Mouse (Mus musculus) lung, embryonic 14.5 days (tissue): Measurements from ENCODE around the gene Chga. TPM values are rescaled to one million over a fixed set of nuclear protein-coding genes. Genes with fewer than 3 reads are reported as not detected.

Experiments
- ATAC-seq: fragments of 200-750 bp; cut with Nextera tagmentation; 2 replicates; pipeline ENCODE4 v1.8.0; 2017; ENCODE audit warnings: mild to moderate bottlenecking, moderate TSS enrichment, moderate library complexity; ENCODE audit not compliant: insufficient read depth
- DNase-seq: peaks from one replicate; pipeline ENCODE4 v3.0.0-alpha.2; 2015
- H3K27ac ChIP-seq: fragments of 300-500 bp; sonication (generic); 2 replicates; pipeline ENCODE4 v1.5.1; 2014; ENCODE audit warnings: low read depth, mild to moderate bottlenecking, moderate library complexity
- H3K27me3 ChIP-seq: fragments of 300-500 bp; sonication (generic); 2 replicates; pipeline ENCODE4 v1.6.1; 2014; ENCODE audit warnings: low read length, control low read depth; ENCODE audit not compliant: insufficient read depth
- H3K36me3 ChIP-seq: fragments of 300-500 bp; sonication (generic); 2 replicates; pipeline ENCODE4 v1.6.1; 2014; ENCODE audit warnings: control low read depth; ENCODE audit not compliant: insufficient read depth
- H3K4me1 ChIP-seq: fragments of 300-500 bp; sonication (generic); 2 replicates; pipeline ENCODE4 v1.6.1; 2014; ENCODE audit warnings: antibody characterized with exemption, control low read depth; ENCODE audit not compliant: insufficient read depth
- H3K4me2 ChIP-seq: fragments of 300-500 bp; sonication (generic); 2 replicates; pipeline ENCODE4 v1.6.1; 2014; ENCODE audit warnings: mild to moderate bottlenecking
- H3K4me3 ChIP-seq: fragments of 300-500 bp; sonication (generic); 2 replicates; pipeline ENCODE4 v1.5.1; 2014; ENCODE audit warnings: low read depth, low read length
- H3K9ac ChIP-seq: fragments of 300-500 bp; sonication (generic); 2 replicates; pipeline ENCODE4 v1.6.1; 2014
- H3K9me3 ChIP-seq: fragments of 300-500 bp; sonication (generic); 2 replicates; pipeline ENCODE4 v1.6.1; 2016; ENCODE audit warnings: low read depth, low read length, control low read depth
- CTCF ChIP-seq: IDR thresholded peaks from 2 replicates; pipeline ENCODE4 v1.5.1; 2016; ENCODE audit warnings: antibody characterized with exemption, low read depth
- WGBS: fragments of 180-500 bp; shearing (Covaris S2); extraction: QIAGEN DNeasy Blood & Tissue Kit; methylation state at CpG from one replicate; pipeline ENCODE4 v1.1.7; 2014; 5-methylcytosine and 5-hydroxymethylcytosine counted together
- polyA plus RNA-seq: library from polyadenylated mRNA; unstranded; fragments of >200 nt; fragmentation: Nextera tagmentation; extraction: Ambion mirVana; gene quantifications from 2 replicates; pipeline ENCODE4 v1.2.1, GENCODE M21; 2014

Gene Chga
- polyA plus RNA-seq, 1 experiment from 2014 or later: 0.43 TPM

DNA sequence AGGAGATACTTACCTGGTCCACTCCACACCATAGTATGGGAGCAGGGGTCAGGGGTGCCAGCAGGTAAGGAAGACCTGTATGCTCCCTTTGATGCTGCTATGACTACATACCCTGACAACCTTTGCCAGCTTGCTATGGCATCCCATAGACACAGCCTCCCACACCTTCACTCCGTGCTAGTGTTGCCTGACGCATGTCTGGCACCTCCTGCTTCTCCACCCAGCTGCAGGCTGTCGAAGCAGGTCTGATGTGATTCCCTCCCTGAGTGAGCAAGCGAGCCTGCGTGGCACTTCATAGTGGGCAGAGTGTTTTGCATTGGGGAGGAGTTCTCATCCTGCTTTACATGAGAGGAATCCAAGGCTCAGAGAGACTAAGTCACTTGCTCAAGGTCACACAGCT is 2.6 kb downstream of the Chga start:
- H3K27me3 ChIP-seq: peaks cover 21% of the 10 kb centered on the region
- H3K27ac ChIP-seq: no peak overlapping the region
- no peaks in the 10 kb centered on the region for H3K36me3 ChIP-seq
- ATAC-seq (no peak), DNase-seq (no peak)
- H3K4me1 ChIP-seq: no peaks in the 10 kb centered on the region
- no peak overlapping the region for H3K4me3 ChIP-seq
- H3K4me2 ChIP-seq: no peak overlapping the region
- H3K9ac ChIP-seq: no peak overlapping the region
- no peaks in the 10 kb centered on the region for H3K9me3 ChIP-seq
- TF ChIP-seq CTCF: no peak
- WGBS: 68% methylated on average over 5 of the region's 5 CpGs

- H3K4me1 ChIP-seq: no peaks in the 10 kb centered on the region
- TF ChIP-seq CTCF: no peak
- H3K9ac ChIP-seq: no peak overlapping the region
- no peak for ATAC-seq
- no peak for DNase-seq
- no peak overlapping the region for H3K27ac ChIP-seq
- no peak overlapping the region for H3K4me2 ChIP-seq
- WGBS: 63% methylated on average over 6 of the region's 6 CpGs
- peaks cover 2% of the 10 kb centered on the region; the same call in 1 of the 2 replicates for H3K36me3 ChIP-seq
- H3K27me3 ChIP-seq: no peaks in the 10 kb centered on the region
- no peak overlapping the region for H3K4me3 ChIP-seq
- H3K9me3 ChIP-seq: no peaks in the 10 kb centered on the region
Observed at GRCm38 (mm10) chr12:102565086-102565485, 10.3 kb downstream of the Chga start.

- Histone ChIP-seq H3K9ac (no peak overlapping the region), H3K27me3 (no peaks in the 10 kb centered on the region), H3K4me3 (no peak overlapping the region), H3K36me3 (peaks cover 4% of the 10 kb centered on the region; the same call in 1 of the 2 replicates), H3K4me2 (no peak overlapping the region), H3K27ac (no peak overlapping the region), H3K9me3 (no peaks in the 10 kb centered on the region), H3K4me1 (no peaks in the 10 kb centered on the region)
- TF ChIP-seq CTCF: no peak
- no peak for ATAC-seq
- DNase-seq: no peak
- 73% methylated on average over 2 of the region's 2 CpGs for WGBS
Observed at GRCm38 (mm10) chr12:102566951-102567350, 12.2 kb downstream of the Chga start.

DNA sequence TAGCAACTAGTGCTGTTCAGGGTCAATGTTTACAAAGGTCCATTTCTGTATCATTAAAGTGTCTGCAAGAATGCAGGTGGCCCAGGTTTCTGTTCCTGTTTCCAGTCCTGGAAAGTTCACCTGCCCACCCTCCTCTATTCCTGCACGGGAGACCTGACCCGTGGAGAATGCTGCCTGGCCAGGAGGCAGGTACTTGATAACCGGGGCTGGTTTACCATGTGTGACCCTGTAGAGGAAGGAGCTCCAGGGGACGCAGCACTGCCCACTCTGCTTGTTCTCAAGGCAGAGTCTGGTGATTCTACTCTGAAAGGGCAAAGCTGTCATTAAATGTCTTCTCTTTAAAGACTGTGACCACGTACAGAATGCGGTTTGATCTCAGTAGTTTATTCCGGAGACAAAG is 13.4 kb downstream of the Chga start:
- 54% methylated on average over 7 of the region's 7 CpGs for WGBS
- ATAC-seq: no peak
- no peaks in the 10 kb centered on the region for H3K4me1 ChIP-seq

DNA sequence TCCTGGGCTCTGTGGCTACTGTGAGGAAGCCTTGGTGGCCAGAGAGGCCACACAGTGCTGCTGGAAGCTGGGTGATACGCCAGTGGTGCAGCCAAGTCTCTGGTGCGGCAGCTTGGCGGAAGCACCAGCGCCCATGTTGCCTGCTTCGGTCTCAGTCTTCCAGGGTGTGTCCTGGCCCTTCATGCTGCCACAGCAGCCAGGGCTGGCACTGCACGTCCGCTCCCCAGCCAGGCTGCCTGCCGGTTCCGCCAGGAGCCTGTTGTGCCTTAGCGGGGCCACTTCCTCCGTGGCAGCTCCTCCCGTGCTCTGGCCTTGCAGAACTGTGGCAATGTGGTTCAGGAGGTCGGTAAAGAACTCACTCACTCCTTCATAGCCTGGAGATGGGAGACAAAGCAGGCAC is 15.3 kb downstream of the Chga start:
- Histone ChIP-seq H3K4me1 (no peaks in the 10 kb centered on the region), H3K4me3 (no peak overlapping the region), H3K9ac (no peak overlapping the region), H3K36me3 (peaks cover 4% of the 10 kb centered on the region; the same call in 1 of the 2 replicates), H3K27me3 (no peaks in the 10 kb centered on the region), H3K4me2 (no peak overlapping the region), H3K9me3 (no peaks in the 10 kb centered on the region), H3K27ac (no peak overlapping the region)
- ATAC-seq (no peak), DNase-seq (no peak)
- 77% methylated on average over 13 of the region's 13 CpGs for WGBS
- TF ChIP-seq CTCF: no peak

More for the DNA sequence above, 13.4 kb downstream of the Chga start:
- no peaks in the 10 kb centered on the region for H3K9me3 ChIP-seq
- H3K4me2 ChIP-seq: no peak overlapping the region
- no peak overlapping the region for H3K9ac ChIP-seq
- DNase-seq: no peak
- H3K36me3 ChIP-seq: peaks cover 4% of the 10 kb centered on the region; the same call in 1 of the 2 replicates
- H3K4me3 ChIP-seq: no peak overlapping the region
- TF ChIP-seq CTCF: no peak
- no peak overlapping the region for H3K27ac ChIP-seq
- H3K27me3 ChIP-seq: no peaks in the 10 kb centered on the region

- peaks cover 4% of the 10 kb centered on the region; the same call in 1 of the 2 replicates for H3K36me3 ChIP-seq
- H3K4me2 ChIP-seq: no peak overlapping the region
- no peak for TF ChIP-seq CTCF
- H3K4me3 ChIP-seq: no peak overlapping the region
- no peak for DNase-seq
- H3K4me1 ChIP-seq: no peaks in the 10 kb centered on the region
- WGBS: 63% methylated on average over 5 of the region's 5 CpGs
- no peak overlapping the region for H3K9ac ChIP-seq
- H3K27ac ChIP-seq: no peak overlapping the region
- no peak for ATAC-seq
- no peaks in the 10 kb centered on the region for H3K9me3 ChIP-seq
- H3K27me3 ChIP-seq: no peaks in the 10 kb centered on the region
Observed at GRCm38 (mm10) chr12:102570734-102571133, 16.0 kb downstream of the Chga start.

DNA sequence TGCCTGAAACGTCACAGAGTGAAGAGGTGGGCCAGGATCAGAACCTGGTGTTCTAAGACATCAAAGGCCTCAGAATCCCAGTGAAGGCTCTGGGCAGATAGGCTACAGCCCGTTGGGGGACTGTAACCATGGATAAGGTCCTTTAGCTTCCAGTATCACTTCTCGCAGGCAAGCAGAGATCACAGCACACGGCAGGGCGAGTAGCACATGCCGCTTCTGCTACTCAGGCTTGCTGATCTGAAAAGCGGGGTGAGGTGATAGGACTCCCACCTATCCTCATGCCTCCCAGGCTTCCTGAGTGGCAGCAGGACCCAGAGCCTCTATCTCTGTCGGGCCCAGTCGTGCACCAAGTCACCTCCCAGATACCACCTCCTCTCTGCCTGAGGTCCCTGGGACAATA is 16.9 kb downstream of the Chga start:
- H3K9me3 ChIP-seq: no peaks in the 10 kb centered on the region

GRCm38 (mm10) chr12:102573036-102573435 is 18.3 kb downstream of the Chga start:
- 69% methylated on average over 7 of the region's 7 CpGs for WGBS

More for the DNA sequence above, 16.9 kb downstream of the Chga start:
- Histone ChIP-seq H3K4me2 (no peak overlapping the region), H3K9ac (no peak overlapping the region), H3K27ac (no peak overlapping the region), H3K27me3 (no peaks in the 10 kb centered on the region), H3K36me3 (peaks cover 4% of the 10 kb centered on the region; the same call in 1 of the 2 replicates), H3K4me3 (no peak overlapping the region), H3K4me1 (no peaks in the 10 kb centered on the region)
- WGBS: 75% methylated on average over 9 of the region's 9 CpGs
- no peak for ATAC-seq
- no peak for TF ChIP-seq CTCF
- DNase-seq: no peak

More at GRCm38 (mm10) chr12:102573036-102573435, 18.3 kb downstream of the Chga start:
- H3K9me3 ChIP-seq: no peaks in the 10 kb centered on the region
- no peak overlapping the region for H3K9ac ChIP-seq
- H3K27me3 ChIP-seq: no peaks in the 10 kb centered on the region
- no peak for TF ChIP-seq CTCF
- peaks cover 4% of the 10 kb centered on the region; the same call in 1 of the 2 replicates for H3K36me3 ChIP-seq
- no peak for ATAC-seq
- H3K27ac ChIP-seq: no peak overlapping the region
- no peak overlapping the region for H3K4me2 ChIP-seq
- no peaks in the 10 kb centered on the region for H3K4me1 ChIP-seq
- DNase-seq: no peak
- no peak overlapping the region for H3K4me3 ChIP-seq
